Mouse (Mus musculus): ENCODE data around the gene Arhgap30.

Arhgap30 gene

DNA sequence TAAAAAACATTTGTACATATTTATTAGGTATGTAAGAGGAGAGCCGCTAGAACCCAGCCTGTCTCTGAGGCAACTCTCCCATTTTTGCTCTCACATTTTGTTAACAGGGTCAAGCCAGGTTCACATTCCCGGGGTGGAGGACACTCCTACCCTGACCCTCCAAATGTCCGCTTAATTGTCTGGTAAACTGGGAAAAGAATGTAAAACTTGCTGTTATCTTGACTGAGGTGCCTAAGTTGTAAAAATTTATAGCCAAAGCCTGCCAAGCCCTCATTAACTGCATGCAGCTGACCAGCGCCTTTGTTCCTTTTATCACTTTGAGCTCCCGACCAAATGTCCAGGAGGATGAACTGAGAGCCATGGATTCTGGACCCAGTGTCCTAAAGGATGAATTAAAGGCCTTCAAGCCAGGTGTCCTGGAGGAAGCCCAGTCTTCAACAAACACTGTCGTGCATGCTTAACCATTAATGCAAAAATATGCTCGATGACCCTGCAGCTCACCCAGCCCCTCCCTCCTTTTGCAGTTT lies 46.6 kb downstream of the Arhgap30 start:
- DNase-seq (ENCODE audit: low spot score): no peak

DNA sequence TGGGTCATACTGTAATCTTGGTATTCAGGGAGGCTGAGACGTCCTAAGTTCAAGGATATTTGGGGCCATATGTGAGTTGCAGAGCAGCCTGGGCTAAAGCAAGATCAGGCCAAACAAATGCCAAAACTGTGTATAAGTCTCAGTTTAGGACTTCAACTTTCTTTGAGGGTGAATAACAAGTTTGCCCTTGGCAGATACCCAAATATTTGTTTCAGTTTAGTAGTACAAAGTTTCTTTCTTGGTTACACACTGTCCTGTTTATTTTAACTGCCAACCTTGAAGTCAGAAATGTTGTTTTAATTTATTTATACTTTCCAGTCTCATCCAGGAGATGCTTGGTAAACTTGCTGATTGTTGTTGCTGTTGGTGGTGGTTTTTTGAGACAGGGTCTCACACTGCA lies 47.2 kb downstream of the Arhgap30 start:
- no peak for DNase-seq (ENCODE audit: low spot score)

DNA sequence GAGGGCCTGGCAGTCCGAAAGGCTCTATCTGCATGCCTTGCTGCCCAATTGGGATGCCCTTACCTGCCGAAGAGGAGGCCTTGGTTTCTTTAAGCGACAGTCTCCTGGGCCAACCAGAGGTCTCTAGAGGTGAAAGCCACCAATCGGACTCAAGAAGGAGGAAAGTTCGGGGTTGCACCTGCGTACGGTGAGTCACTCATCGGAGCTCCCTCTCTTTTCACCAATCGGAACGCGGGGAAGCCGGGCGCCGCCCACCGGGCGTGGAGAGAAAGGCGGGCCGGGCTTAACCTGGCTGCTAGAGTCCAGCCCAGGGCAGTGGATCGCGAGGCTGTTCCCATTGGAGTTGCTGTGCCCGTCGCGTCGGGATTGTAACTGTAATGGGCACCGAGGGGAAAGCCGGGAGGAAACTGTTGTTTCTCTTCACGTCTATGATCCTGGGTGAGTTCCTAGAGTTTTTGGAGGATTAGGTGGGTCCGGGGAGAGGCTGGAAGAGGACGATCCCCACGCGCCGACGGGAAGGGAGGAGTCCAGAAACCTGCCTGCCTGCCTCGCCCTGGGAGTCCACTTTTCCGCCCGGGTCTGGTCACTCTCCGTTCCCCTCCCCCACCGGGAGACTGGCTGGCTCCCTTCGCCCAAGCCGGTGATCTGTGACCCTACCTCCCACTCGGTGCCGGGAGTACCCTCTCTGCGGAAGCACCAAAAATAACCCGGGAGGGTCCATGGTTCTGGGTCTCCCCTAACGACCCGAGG lies 48.7 kb downstream of the Arhgap30 start, which contains the start of gene F11r:
TSS of gene F11r (plus strand) at position 272 of the 750 bp plus-strand sequence.
- peak; percentile 65 for DNase-seq (ENCODE audit: low spot score)

DNA sequence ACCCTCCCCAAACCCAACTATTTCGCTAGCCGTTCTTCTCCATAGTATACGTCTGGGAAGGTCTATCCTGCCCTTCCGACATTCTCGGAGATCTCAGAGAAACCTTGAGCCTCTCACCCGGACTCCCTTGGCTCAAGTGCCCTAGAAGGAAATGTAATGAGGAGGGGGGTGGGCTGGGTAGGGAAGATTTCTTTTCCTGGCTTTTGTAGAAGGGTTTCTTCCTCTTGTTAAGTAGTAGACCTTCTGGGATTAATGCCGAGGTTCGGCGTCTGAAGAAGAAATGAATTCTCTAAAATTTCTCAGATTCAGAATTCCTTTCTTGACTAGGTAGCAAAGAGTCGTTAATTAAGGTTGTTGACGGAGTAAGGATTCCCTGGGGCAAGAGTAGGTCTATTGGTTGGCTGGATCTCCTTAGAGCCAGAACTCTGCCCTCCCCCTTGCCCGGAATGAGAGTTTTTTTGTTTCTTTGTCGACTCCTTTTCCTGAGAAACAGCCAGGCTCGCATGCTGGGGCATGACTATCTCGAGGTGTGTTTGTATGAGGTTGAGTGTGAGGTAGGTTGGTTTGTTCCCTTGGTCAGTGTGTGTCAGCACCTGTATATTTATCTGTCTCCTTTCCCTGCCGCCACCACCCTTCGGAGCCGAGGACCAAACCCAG lies 49.4 kb downstream of the Arhgap30 start:
- no peak for DNase-seq (ENCODE audit: low spot score)

DNA sequence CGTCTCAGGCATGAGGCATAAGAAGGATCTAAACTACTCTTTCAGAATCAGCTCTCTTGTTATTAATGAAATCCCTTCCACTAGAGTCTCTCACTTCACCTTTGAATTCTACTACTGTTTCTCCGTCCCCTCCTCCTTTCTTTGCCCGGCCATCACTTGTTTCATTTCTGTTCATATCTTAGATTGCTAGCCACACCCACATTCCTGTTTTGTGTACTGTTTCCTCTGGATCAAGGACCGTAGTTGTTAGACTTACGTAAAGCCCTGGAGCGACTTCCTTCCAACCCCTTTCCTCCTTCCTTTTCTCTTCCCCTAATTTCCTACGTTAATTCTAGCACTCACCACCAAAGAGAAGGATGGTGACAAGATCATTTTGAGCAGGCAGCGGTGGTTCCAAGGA lies 50.3 kb downstream of the Arhgap30 start:
- DNase-seq (ENCODE audit: low spot score): no peak

DNA sequence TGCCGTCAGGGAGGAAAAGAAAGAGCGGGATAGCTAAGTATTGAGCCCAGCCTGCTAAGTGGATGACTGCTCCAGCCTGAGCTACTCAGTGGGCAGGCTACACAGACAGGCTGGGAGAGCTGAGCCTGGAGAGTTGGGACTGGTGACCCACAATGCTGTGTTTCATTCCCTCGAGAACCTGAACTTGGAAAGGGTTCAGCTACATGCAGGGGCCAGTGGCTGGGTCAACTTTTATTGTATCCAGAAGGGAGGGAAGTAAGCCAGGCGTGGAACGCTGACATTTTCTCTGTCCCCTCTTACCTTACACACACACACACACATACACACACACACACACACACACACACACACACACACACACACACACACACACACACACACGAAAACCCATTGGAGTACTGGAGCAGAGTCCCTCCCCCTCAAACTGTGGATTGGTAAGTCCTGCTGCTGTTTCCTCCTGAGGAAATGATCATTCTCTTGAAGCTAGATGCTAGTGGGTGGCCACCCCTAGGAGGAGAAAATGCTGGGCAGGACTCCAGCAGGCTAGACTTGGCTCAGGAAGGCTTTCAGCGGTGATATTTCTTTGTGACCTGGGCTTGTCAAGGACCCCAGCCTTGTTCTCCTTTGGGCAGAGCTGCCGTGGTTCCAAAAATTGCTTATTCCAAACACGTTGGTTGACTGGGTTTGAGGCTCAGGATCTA lies 51.4 kb downstream of the Arhgap30 start:
- DNase-seq (ENCODE audit: low spot score): no peak

DNA sequence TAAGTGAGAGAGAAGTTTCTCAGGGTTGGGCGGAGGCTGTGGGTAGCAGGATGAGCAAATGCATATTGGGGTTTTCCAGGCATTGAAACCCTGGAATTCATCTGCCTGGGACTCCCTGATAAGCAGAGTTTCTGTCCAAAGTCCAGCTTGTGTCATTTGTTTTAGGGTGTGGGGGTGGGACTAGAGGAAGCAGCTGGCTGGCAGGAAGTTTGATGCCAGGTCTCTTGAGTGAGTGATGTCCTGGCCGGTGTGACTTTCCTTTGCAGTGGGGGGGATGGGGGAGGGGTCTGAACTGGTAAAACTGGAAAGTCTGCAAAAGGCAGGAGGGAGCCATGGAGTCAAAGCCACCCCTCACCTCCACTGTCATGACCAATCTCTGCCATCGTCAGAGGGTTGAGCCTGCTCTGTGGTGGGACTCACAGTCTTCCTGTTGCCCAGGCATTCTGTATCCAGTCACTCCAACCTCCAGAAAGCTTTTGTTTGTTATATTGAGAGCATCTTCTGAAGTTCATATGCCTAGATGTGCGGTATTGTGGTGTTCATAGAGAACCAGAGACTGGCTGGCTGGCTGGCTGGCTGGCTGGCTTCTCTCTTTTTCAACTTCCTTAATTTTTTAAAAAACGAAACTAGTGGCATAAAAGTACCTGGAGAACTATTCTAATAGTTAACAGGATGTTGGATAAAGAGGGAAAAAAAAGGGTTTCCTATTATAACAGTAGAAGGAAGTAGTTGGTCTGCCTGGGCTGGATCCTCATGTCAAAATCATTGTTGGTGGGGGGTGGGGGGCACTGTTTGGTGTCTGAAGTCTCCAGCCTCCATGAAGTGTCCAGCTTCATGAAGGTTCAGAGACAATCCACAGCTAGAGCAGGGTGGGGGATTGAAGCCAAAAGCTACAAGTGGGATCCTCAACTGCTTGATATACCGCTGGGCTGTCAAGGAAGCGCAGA lies 53.0 kb downstream of the Arhgap30 start:
- DNase-seq (ENCODE audit: low spot score): no peak

DNA sequence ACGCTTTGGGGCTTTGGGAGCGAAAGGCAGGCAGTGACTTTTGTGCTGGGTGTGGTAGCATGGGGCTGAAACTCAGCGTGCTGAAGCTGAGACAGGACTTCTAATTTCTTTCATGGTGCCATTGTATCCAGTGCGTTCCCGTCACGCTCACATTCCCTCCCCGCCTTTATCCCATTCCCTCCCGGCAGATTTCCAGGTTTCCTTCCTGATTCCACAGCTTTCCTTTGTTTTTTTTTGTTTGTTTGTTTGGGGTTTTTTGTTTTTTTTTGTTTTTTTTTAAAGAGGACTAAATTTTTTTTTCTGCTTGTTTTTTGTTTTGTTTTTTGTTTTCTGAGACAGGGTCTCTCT lies 53.6 kb downstream of the Arhgap30 start:
- DNase-seq (ENCODE audit: low spot score): no peak

DNA sequence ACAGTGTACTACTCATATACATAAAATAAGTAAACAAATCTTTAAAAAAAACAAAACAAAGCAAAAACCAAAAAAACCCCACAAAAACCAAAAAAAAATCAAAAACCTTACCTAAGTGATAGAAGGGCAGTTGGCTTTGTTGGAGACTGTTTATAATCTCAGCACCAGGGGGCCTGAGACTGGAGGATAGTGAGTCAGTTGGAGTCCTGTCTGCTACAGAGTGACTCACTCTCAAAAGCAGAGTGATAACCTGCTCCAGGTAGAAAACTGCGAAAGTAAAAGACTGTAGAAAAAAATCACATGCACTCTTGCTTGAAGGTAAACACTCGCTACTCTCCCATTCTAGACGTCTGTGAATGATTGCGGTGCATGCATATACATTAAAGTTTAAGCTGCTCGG lies 56.3 kb downstream of the Arhgap30 start:
- no peak for DNase-seq (ENCODE audit: low spot score)

DNA sequence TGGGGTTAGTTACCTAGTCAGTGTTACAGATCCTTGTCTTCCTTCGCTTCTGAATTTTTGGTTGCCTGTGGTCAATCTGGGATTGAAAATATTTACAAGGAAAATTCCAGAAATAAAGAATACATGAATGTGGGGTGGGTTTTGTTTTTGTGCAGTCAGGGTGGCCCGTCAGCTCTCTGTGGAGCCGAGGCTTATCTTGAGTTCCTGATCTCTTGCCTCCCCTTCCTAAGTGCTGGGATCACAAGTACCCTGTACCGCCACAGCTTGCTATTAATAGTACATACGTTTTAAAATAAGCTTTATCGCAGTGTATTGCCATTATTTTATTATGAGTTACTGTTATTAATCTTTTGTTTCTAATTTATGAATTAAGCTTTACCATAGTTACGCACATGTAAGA lies 58.1 kb downstream of the Arhgap30 start:
- DNase-seq (ENCODE audit: low spot score): no peak

DNA sequence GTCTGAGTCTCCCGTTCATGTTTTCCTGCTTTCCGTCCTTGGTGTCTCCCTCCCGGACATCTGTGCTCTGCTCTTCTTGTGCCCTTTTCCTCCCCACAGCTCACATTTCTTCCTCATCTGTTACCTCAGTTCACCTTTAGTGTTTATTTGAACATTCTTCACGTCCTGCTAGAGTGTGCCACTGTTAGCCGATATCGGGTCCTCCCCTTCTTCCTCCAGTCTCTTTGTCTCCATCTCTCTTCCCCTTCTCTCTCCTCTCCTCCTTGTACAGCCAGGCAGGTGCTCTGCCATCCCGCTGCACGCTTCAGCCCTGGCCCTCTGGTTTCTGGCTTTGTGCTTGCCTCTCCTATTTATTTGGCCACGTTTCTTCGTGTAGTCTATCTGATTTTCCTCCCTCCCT lies 58.9 kb downstream of the Arhgap30 start:
- no peak for DNase-seq (ENCODE audit: low spot score)

DNA sequence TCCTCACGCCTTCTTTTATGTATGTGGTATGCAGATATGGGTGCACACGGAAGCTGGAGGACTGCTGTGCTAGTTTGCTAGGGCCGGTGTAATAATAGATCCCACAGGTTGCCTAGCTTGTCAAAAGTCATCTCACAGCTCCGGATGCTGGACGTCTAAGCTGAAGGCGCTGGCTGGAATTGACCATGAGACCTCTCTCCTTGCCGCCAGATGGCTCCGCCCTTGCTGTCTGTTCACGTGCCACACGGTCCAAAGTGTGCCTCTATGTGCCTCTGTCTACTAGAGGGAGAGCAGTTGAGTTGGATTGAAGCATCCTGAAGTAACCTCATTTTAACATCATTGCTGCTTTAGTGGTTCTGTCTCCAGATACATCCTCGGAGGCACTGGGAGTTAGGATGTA lies 61.3 kb downstream of the Arhgap30 start:
- peak; percentile 46 for DNase-seq (ENCODE audit: low spot score)

DNA sequence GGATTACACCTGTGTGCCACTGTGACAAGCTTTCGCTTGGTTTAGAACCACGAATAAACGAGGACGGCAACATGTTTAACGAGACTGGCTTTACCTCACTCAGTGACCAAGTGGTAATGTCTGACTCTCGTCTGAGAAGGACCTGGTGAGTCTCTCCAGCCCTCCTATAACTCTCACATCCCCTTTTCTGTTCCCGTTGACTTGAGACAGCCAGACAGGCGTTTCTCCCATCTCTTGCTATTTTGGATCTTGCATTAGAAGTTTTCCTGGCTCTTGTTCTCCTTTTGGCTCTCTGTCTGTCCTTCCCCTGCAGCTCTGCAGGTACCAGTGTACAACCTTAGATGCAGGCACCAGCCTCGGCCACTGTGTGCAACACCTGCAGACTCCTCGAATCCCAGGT lies 62.2 kb downstream of the Arhgap30 start:
- no peak for DNase-seq (ENCODE audit: low spot score)

DNA sequence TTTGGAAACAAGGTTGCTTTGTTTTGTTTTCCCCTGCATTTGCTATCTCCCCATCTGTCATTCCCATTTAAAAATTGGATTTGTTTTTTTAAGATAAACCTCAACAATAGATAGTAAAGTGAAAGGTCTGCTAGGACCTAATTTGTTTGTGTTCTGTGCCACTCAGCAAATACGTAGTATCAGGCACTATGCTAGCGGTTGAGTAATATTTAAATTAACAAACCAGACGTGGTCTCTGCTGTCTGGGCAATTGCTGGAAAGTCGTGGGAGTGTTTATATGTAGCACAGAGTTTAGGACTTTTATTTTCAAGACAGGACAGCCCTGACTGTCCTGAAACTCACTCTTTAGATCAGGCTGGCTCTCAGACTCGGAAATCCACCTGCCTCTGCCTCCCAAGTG lies 63.8 kb downstream of the Arhgap30 start:
- DNase-seq (ENCODE audit: low spot score): no peak

DNA sequence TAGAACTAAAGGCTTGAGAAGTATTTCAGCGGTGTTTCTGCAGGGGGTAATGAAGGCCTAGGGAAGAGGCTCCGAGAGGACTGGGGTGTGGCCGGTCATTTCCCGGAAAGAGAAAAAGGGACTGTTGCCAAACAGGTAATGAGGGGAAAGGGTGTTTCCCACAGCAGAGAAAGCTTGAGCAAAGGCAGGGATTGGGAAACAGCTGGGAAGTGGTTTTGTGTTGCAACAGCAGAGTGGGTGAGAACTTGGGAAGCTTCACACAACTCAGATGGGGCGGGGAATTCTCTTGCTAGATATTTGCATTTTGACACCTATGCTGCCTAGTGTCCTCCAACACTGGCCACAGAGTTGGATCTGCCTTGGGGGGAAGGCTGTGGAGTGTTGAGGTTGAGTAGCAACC lies 64.2 kb downstream of the Arhgap30 start:
- no peak for DNase-seq (ENCODE audit: low spot score)

DNA sequence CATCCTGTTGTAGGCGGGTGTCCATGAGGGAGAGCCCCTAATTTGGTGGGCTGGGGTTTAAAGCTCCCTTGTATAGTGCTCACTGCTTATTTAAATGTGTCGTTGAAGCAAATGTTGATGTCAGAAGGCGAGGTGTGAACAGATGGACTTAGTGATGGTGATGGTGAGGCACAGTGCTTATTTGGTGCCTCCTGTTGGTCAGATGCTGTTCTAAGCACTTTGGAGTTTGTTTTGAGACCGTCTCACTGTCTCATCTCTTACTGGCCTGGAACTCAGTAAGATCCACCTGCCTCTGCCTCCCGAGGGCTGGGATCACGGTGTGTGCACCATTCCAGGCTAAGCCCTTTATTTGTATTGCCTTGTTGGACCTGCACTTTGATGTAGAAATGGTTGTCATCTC lies 66.2 kb downstream of the Arhgap30 start:
- DNase-seq (ENCODE audit: low spot score): no peak

DNA sequence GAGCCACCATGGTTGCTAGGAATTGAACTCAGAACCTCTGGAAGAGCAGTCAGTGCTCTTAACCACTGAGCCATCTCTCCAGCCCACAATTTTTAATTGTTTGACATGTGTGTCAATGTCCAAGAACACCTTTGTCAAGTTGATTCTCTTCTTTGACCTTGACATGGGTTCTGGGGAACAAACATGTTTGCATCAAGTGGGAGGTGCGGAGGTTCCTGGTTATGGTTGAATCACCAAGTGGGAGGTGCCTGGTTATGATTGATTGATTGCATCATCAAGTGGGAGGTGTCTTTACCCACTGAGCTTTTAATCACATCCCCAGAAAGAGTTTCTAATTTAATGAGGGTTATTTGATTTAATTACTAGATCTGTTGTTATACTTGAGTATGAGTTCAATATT lies 68.8 kb downstream of the Arhgap30 start:
- DNase-seq (ENCODE audit: low spot score): no peak

DNA sequence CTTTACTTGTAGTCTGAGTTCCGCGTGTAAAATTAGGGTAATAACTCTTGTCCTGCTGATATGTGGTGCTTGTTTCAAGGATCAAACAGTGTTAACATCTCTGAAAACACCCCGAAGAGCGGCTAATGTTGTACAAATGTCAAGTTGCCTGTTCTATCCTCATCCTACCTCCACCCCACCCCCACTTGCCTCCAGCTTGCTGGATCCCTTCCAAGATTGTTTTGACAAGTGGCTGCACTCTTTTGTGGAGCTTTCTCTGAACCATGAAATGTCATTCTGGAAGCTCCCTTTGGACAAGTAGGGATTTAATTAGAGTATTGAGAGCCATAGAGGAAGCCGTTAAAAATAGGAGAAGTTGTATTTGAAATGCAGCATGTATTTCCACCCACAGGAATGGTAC lies 71.0 kb downstream of the Arhgap30 start:
- DNase-seq (ENCODE audit: low spot score): peak; percentile 76
